ENCODE assay signal across 31 mouse cellular contexts in genomic region chr12:49836282-49837070, GRCm38 (mm10).
DNase-seq lines count a peak whose midpoint lies in the region; ATAC-seq and TF ChIP-seq lines count a peak whose summit lies in the region.
"Had no signal": no experiment of that assay in that cellular context is flagged by ENCODE, and none has a peak within 500 bp of the region (broad histone marks: within the 10 kb centered on the region; RNA-seq: fewer than 3 reads in every experiment).

No protein-coding gene starts in this region.

- H3K9ac ChIP-seq in forebrain, embryonic 15.5 days (replicated peaks): no peak overlapping the region
- H3K9ac ChIP-seq: embryonic facial prominence, embryonic 12.5 days; heart, embryonic 12.5 days; hindbrain, embryonic 13.5 days; limb, embryonic 12.5 days; midbrain, embryonic 13.5 days had no signal

- no peaks in the 10 kb centered on the region for H3K9me3 ChIP-seq in forebrain, embryonic 15.5 days
- H3K9me3 ChIP-seq: embryonic facial prominence, embryonic 12.5 days; heart, embryonic 12.5 days; hindbrain, embryonic 13.5 days; limb, embryonic 12.5 days; midbrain, embryonic 13.5 days had no signal

- 0 out of 2 replicates have a peak, but pooled peaks have one; percentile 6 for TF ChIP-seq CTCF in layer of hippocampus, adult 2 months (conservative IDR thresholded peaks at IDR 0.05)

- H3K4me3 ChIP-seq in layer of hippocampus, adult 2 months: no peak overlapping the region
- H3K4me3 ChIP-seq in forebrain, embryonic 15.5 days: no peak overlapping the region
- H3K4me3 ChIP-seq: embryonic facial prominence, embryonic 12.5 days; heart, adult 2 months; heart, embryonic 12.5 days; hindbrain, embryonic 13.5 days; limb, embryonic 12.5 days; megakaryocyte, embryonic 14.5 days; midbrain, embryonic 13.5 days had no signal

- 32% methylated on average over 7 of the region's 7 CpGs for WGBS in forebrain, embryonic 15.5 days

- peak; percentile 7 for DNase-seq in embryo, embryonic 10 days (ENCODE audit: low spot score)
- no peak for DNase-seq in embryo, embryonic 10.5 days (ENCODE audit: low spot score)
- DNase-seq in layer of hippocampus, adult 2 months (ENCODE audit: low spot score in 2 of 2): peak in 1 of 2 experiments; percentile 17
- no peak for DNase-seq in layer of hippocampus, postnatal 10 days (ENCODE audit: low spot score in 2 of 2)
- DNase-seq in Muller cell, postnatal 12 days (ENCODE audit: inconsistent ontology term): peak; percentile 85
- no peak for DNase-seq in urinary bladder, postnatal 10 days (ENCODE audit: low spot score)
- no peak for DNase-seq in B cell, adult 2 months
- DNase-seq: adrenal gland, postnatal 36 days; cerebellum, adult 8-10 months; cerebellum, postnatal 25 days; embryo, embryonic 11 days; heart, adult 2 months; heart, postnatal 4 days; kidney, adult 8-10 months; kidney, postnatal 4 days; lung, postnatal 36 days; right cerebral cortex, postnatal 4 days; thymus, adult 18-20 months; thymus, postnatal 25 days had no signal

- no peaks in the 10 kb centered on the region for H3K36me3 ChIP-seq in forebrain, embryonic 15.5 days
- H3K36me3 ChIP-seq: embryonic facial prominence, embryonic 12.5 days; G1E; heart, embryonic 12.5 days; hindbrain, embryonic 13.5 days; limb, embryonic 12.5 days; midbrain, embryonic 13.5 days had no signal

- peaks cover 16% of the 10 kb centered on the region for H3K4me1 ChIP-seq in forebrain, embryonic 15.5 days
- H3K4me1 ChIP-seq: embryonic facial prominence, embryonic 12.5 days; heart, embryonic 12.5 days; hindbrain, embryonic 13.5 days; limb, embryonic 12.5 days; megakaryocyte, embryonic 14.5 days; midbrain, embryonic 13.5 days had no signal

- H3K27me3 ChIP-seq in forebrain, embryonic 15.5 days: no peaks in the 10 kb centered on the region
- H3K27me3 ChIP-seq: embryonic facial prominence, embryonic 12.5 days; heart, embryonic 12.5 days; hindbrain, embryonic 13.5 days; limb, embryonic 12.5 days; megakaryocyte, embryonic 14.5 days; midbrain, embryonic 13.5 days had no signal

- H3K4me2 ChIP-seq in forebrain, embryonic 15.5 days (replicated peaks): no peak overlapping the region
- H3K4me2 ChIP-seq: embryonic facial prominence, embryonic 12.5 days; heart, embryonic 12.5 days; hindbrain, embryonic 13.5 days; limb, embryonic 12.5 days; liver, embryonic 11.5 days; midbrain, embryonic 13.5 days had no signal

- peak; percentile 92 for ATAC-seq in forebrain, embryonic 15.5 days (replicated peaks)
- ATAC-seq: intestine, embryonic 16.5 days; midbrain, embryonic 13.5 days had no signal

- peak overlapping the region; percentile 19; the same call in 1 of the 2 replicates for H3K27ac ChIP-seq in layer of hippocampus, adult 2 months
- H3K27ac ChIP-seq in forebrain, embryonic 15.5 days (replicated peaks): peak overlapping the region; percentile 67
- H3K27ac ChIP-seq: embryonic facial prominence, embryonic 12.5 days; heart, adult 2 months; hindbrain, embryonic 13.5 days; kidney, postnatal 0 days; limb, embryonic 12.5 days; midbrain, embryonic 13.5 days; stomach, postnatal 0 days had no signal

Comparison
In these comparisons a context has a peak if more than half of its experiments do, and no peak if none do; other contexts are left out.
1. DNase-seq: peak in embryo, embryonic 10 days (single experiment) and Muller cell, postnatal 12 days (single experiment); none in embryo, embryonic 10.5 days (single experiment), layer of hippocampus, postnatal 10 days (0 of 2), urinary bladder, postnatal 10 days (single experiment) and B cell, adult 2 months (0 of 2).